Mouse (Mus musculus) olfactory bulb, adult 2 months (tissue): ENCODE results near the gene Hacd4.

Source experiments
- CTCF ChIP-seq: fragments of 200-500 bp; IDR thresholded peaks from 2 replicates; pipeline ENCODE4 v1.5.1; 2012; ENCODE audit warnings: low read depth, mild to moderate bottlenecking, low read length, moderate library complexity; ENCODE audit not compliant: insufficient read depth
- POLR2A ChIP-seq: fragments of 200-500 bp; IDR thresholded peaks from 2 replicates; pipeline ENCODE4 v1.6.1; 2012; ENCODE audit warnings: mild to moderate bottlenecking, low read depth, low read length, moderate library complexity; ENCODE audit not compliant: insufficient read depth

GRCm38 (mm10) chr4:88395717-88396116 lies 43.0 kb downstream of the Hacd4 start:
- no peak for TF ChIP-seq CTCF
- TF ChIP-seq POLR2A = no peak
